Mouse (Mus musculus) gastrocnemius, postnatal 14 days (tissue): ENCODE data around the gene Myoz1. TPM values are rescaled to one million over a fixed set of nuclear protein-coding genes. Genes with fewer than 3 reads are reported as not detected.
A peak's percentile ranks its signal among the peaks of the same experiment; 100 is the strongest.
"Not testable (repeated sequence)": the region's sequence is repeated elsewhere in the genome, so short reads cannot be mapped to it uniquely, and the experiment has no call there.

ENCODE experiments used
- DNase-seq: peaks from one replicate; pipeline ENCODE4 v3.0.0; 2021; ENCODE audit warnings: mixed read lengths
- intact Hi-C: fragments of 180-260 bp; cut with DNase I; formaldehyde crosslinking; loops from one replicate; pipeline ENCODE4 v1.15.1; 2025; ENCODE audit warnings: low total_unique reads
- total RNA-seq, 2 experiments: library from RNA; stranded (reverse); gene quantifications; 2 replicates each; pipeline ENCODE4 v1.2.3; 2021

Myoz1 gene
- total RNA-seq, 2 experiments from 2014 or later = 1,986 to 2,341 TPM

GRCm38 (mm10) chr14:20641438-20641875 is 14.9 kb downstream of the Myoz1 start:
- intact Hi-C loops = no loop called here

GRCm38 (mm10) chr14:20640644-20641437 is 15.5 kb downstream of the Myoz1 start, which contains the start of gene Usp54:
Usp54 (minus strand) TSS chr14:20641063.
- peak; percentile 98 for DNase-seq
- intact Hi-C loops = no loop called here

More at GRCm38 (mm10) chr14:20641438-20641875, 14.9 kb downstream of the Myoz1 start:
- no peak for DNase-seq

DNA sequence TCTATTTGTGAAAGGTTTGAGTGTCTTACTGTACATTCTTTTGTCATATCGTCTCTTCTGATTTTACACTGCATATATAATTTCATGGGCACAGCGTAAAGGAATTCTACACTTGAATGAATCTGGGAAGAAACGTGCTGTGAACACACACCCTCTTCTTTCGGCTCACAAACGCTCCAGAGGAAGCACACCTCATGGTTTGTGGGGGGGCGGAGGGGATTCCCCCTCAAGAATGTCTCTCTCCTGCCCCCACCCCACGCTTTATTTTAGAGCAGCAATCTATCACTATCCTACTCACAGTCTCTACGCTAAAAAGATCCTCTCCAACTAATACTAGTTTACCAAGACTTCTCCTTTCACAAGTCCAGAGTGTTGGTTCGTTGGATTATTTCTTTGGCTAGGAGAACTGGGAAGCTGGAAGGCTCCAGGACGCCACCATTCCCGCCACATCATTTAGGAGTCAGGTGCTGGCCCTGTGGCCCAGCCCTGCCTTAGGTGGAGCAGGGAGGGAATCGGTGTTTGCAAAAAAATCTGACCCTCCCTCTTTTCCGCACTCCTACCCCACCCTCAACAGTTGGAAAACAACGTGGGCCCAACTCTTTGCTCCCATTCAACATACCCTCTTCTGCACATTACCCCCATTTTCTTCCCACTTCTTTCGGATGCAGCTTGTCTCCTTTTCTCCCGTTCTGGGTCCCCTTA is 16.3 kb downstream of the Myoz1 start:
- intact Hi-C loops = no loop called here
- no peak for DNase-seq

DNA sequence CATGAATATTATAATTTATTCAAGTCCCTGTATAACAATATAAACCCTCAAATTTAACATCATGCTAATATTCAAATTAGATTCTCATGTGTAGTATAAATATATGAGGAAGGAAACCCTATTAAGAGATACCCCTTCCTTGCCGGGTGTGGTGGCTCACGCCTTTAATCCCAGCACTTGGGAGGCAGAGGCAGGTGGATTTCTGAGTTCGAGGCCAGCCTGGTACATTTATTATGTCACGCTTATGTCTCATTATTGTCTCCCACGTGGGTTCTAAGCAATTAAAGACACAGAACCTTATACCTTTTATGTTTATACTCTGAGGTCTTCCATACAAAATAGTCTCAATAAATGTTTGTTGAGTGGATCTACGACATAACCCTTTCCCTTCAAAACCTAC is 17.6 kb downstream of the Myoz1 start:
- DNase-seq = no peak
- intact Hi-C loops = no loop called here

GRCm38 (mm10) chr14:20637818-20638574 is 18.3 kb downstream of the Myoz1 start:
- DNase-seq = no peak
- intact Hi-C loops = no loop called here

DNA sequence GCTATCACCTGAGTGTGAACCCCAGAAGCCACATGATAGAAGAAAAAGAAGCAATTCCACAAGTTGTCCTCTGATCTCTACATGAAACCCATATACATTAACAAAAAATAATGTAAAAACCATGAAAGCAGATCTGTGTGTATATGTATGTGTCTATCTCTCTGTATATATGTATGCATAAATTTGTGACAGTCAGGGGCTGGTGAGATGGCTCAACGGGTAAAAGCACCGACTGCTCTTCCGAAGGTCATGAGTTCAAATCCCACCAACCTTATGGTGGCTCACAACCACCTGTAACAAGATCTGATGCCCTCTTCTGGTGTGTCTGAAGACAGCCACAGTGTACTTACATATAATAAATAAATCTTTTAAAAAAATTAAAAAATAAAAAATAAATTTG is 19.4 kb downstream of the Myoz1 start:
- intact Hi-C loops, DNase-seq: not testable (repeated sequence)

GRCm38 (mm10) chr14:20635546-20635945 is 20.8 kb downstream of the Myoz1 start:
- DNase-seq = no peak
- intact Hi-C loops = no loop called here

- intact Hi-C loops = no loop called here
- no peak for DNase-seq
These were observed 25.1 kb downstream of the Myoz1 start for GRCm38 (mm10) chr14:20631253-20631652.

GRCm38 (mm10) chr14:20626971-20627370 is 29.4 kb downstream of the Myoz1 start:
- intact Hi-C loops = no loop called here

GRCm38 (mm10) chr14:20626447-20626846 is 29.9 kb downstream of the Myoz1 start:
- intact Hi-C loops = no loop called here

More at GRCm38 (mm10) chr14:20626971-20627370, 29.4 kb downstream of the Myoz1 start:
- no peak for DNase-seq

DNA sequence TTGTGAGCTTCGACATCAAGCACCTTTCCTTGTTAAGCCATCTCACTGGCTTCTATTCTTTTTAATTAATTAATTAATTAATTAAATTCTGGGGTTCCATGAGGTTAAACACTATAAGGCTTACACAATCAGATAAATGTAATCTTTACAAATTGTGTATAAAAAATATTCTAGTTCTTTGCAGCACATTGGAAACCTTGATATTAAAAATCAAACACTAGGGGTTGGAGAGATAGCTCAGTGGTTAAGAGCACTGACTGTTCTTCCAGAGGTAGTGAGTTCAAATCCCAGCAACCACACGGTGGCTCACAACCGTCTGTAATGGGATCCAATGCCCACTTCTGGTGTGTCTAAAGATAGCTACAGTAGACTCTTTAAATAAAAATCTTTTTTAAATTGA is 33.4 kb downstream of the Myoz1 start:
- DNase-seq = no peak
- intact Hi-C loops = no loop called here

More at GRCm38 (mm10) chr14:20626447-20626846, 29.9 kb downstream of the Myoz1 start:
- no peak for DNase-seq

- intact Hi-C loops = no loop called here
- no peak for DNase-seq
These were observed 33.9 kb downstream of the Myoz1 start for GRCm38 (mm10) chr14:20622412-20622811.

GRCm38 (mm10) chr14:20621903-20622302 is 34.4 kb downstream of the Myoz1 start:
- intact Hi-C loops = no loop called here
- DNase-seq = no peak

- intact Hi-C loops = no loop called here
- no peak for DNase-seq
These were observed 37.2 kb downstream of the Myoz1 start for GRCm38 (mm10) chr14:20619131-20619530.

GRCm38 (mm10) chr14:20618211-20618610 is 38.1 kb downstream of the Myoz1 start:
- intact Hi-C loops = no loop called here
- DNase-seq = no peak

- no peak for DNase-seq
- intact Hi-C loops = no loop called here
These were observed 39.9 kb downstream of the Myoz1 start for GRCm38 (mm10) chr14:20616421-20616820.

- intact Hi-C loops = no loop called here
These were observed 41.3 kb downstream of the Myoz1 start for GRCm38 (mm10) chr14:20615075-20615474.

DNA sequence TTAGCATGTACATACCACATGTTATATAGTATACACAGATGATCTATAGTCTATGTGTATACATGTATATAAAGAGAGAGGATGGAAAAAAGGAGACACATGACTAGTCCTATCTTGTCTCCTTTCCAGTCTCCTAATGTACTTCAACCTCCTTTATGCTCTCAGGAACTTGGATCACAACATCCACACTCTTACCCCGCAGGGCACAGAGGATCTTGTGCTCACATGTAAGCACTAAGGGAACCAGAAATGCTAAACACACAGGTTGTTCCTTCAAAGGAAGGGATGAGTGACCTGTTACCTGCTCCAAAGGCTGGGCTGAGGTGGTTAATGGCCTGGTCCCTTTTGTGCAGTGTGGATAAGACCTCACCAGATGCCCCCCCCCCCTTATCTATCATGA is 43.5 kb downstream of the Myoz1 start:
- no peak for DNase-seq
- intact Hi-C loops = no loop called here

More at GRCm38 (mm10) chr14:20615075-20615474, 41.3 kb downstream of the Myoz1 start:
- no peak for DNase-seq

- intact Hi-C loops = no loop called here
These were observed 46.2 kb downstream of the Myoz1 start for GRCm38 (mm10) chr14:20610146-20610545.

GRCm38 (mm10) chr14:20609519-20609918 is 46.8 kb downstream of the Myoz1 start:
- DNase-seq = no peak
- intact Hi-C loops = no loop called here

More at GRCm38 (mm10) chr14:20610146-20610545, 46.2 kb downstream of the Myoz1 start:
- peak; percentile 63 for DNase-seq
